Mouse (Mus musculus): Measurements from ENCODE around the gene Gm16503.

GRCm38 (mm10) chr4:147586511-147587473 lies 46.8 kb downstream of the Gm16503 start:
- no peak for TF ChIP-seq POLR2A (IDR thresholded peaks at IDR 0.05; ENCODE audit: insufficient read depth, low read length)
- TF ChIP-seq CTCF (IDR thresholded peaks at IDR 0.05; ENCODE audit: low read depth, low read length) = no peak

Data from ES-Bruce4 (cell line).